Mouse (Mus musculus) embryonic facial prominence, embryonic 13.5 days (tissue): ENCODE measurements around the gene Rad51ap1. TPM values are rescaled to one million over a fixed set of nuclear protein-coding genes. Genes with fewer than 3 reads are reported as not detected.

Experiments used
- ATAC-seq: fragments of 200-750 bp; cut with Nextera tagmentation; 2 replicates; pipeline ENCODE4 v1.8.0; 2017; ENCODE audit warnings: low read depth; ENCODE audit not compliant: insufficient number of reproducible peaks, insufficient read depth, low FRiP score, low TSS enrichment
- H3K27ac ChIP-seq: fragments of 300-500 bp; sonication (generic); 2 replicates; pipeline ENCODE4 v1.5.1; 2015; ENCODE audit warnings: moderate library complexity, mild to moderate bottlenecking, inconsistent platforms
- H3K27me3 ChIP-seq: fragments of 300-500 bp; sonication (generic); 2 replicates; pipeline ENCODE4 v1.6.1; 2015; ENCODE audit warnings: mild to moderate bottlenecking, inconsistent platforms
- H3K36me3 ChIP-seq: fragments of 300-500 bp; sonication (generic); 2 replicates; pipeline ENCODE4 v1.6.1; 2015; ENCODE audit warnings: mild to moderate bottlenecking, inconsistent platforms
- H3K4me1 ChIP-seq: fragments of 300-500 bp; sonication (generic); 2 replicates; pipeline ENCODE4 v1.6.1; 2015; ENCODE audit warnings: inconsistent platforms
- H3K4me2 ChIP-seq: fragments of 300-500 bp; sonication (generic); 2 replicates; pipeline ENCODE4 v1.6.1; 2015; ENCODE audit warnings: moderate library complexity, mild to moderate bottlenecking, inconsistent platforms
- H3K4me3 ChIP-seq: fragments of 300-500 bp; sonication (generic); 2 replicates; pipeline ENCODE4 v1.5.1; 2015; ENCODE audit warnings: mild to moderate bottlenecking, inconsistent platforms
- H3K9ac ChIP-seq: fragments of 300-500 bp; sonication (generic); 2 replicates; pipeline ENCODE4 v1.6.1; 2015; ENCODE audit warnings: mild to moderate bottlenecking, inconsistent platforms
- H3K9me3 ChIP-seq: fragments of 300-500 bp; sonication (generic); 2 replicates; pipeline ENCODE4 v1.6.1; 2016; ENCODE audit warnings: inconsistent platforms
- WGBS: fragments of 180-500 bp; shearing (Covaris S2); methylation state at CpG from one replicate; pipeline ENCODE4 v1.1.7; 2015; ENCODE audit warnings: mixed read lengths; 5-methylcytosine and 5-hydroxymethylcytosine counted together
- polyA plus RNA-seq: library from polyadenylated mRNA; unstranded; fragments of >200 nt; fragmentation: Nextera tagmentation; extraction: Ambion mirVana; gene quantifications from 2 replicates; pipeline ENCODE4 v1.2.1, GENCODE M21; 2015

Rad51ap1 gene
- polyA plus RNA-seq, 1 experiment from 2014 or later, result 60.5 TPM

DNA sequence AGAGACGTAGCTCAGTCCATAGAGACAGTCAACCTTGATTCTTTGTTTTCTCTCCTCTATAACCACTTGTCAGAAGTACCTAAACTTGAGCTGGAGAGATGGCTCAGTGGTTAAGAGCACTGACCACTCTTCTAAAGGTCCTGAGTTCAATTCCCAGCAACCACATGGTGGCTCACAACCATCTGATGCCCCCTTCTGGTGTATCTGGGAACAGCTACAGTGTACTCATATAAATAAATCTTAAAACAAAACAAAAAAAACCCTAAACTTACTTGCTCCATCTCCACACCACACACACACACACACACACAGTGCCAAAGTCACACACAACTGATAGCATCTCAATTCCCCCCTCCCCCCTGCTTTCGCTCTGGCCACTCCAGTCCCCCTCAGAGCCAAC, 1.3 kb downstream of the Rad51ap1 start:
- Histone ChIP-seq H3K36me3 (peaks cover 17% of the 10 kb centered on the region), H3K27me3 (no peaks in the 10 kb centered on the region), H3K9me3 (no peaks in the 10 kb centered on the region), H3K4me1 (peaks cover 30% of the 10 kb centered on the region), H3K4me3 (peak overlapping the region; percentile 76), H3K9ac (peak overlapping the region; percentile 87), H3K27ac (no peak overlapping the region), H3K4me2 (peak overlapping the region; percentile 96)
- WGBS, result 78% methylated on average over 2 of the region's 2 CpGs
- no peak for ATAC-seq

DNA sequence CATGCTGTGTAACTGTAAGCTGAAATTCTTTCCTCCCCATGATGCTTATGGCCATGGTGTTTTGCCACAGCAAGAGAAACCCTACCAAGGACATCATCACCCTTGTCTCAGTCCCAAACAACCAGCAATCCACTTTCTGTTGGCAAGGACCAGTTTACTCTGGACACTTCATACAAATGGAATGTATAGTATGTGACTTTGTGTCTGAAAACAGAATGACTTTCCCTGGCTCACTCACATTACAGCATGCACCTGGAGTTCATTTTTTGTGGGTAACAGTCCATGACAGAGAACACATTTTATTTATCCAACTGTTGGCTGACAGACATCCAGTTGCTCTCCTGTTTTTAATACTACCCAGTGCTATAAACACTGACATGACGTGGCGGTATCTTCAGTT, 6.5 kb downstream of the Rad51ap1 start:
- 63% methylated on average over 2 of the region's 2 CpGs for WGBS
- ATAC-seq, result no peak
- Histone ChIP-seq H3K9ac (no peak overlapping the region), H3K36me3 (peaks cover 52% of the 10 kb centered on the region), H3K27ac (no peak overlapping the region), H3K9me3 (no peaks in the 10 kb centered on the region), H3K4me3 (no peak overlapping the region), H3K27me3 (no peaks in the 10 kb centered on the region), H3K4me2 (no peak overlapping the region), H3K4me1 (peaks cover 8% of the 10 kb centered on the region)

DNA sequence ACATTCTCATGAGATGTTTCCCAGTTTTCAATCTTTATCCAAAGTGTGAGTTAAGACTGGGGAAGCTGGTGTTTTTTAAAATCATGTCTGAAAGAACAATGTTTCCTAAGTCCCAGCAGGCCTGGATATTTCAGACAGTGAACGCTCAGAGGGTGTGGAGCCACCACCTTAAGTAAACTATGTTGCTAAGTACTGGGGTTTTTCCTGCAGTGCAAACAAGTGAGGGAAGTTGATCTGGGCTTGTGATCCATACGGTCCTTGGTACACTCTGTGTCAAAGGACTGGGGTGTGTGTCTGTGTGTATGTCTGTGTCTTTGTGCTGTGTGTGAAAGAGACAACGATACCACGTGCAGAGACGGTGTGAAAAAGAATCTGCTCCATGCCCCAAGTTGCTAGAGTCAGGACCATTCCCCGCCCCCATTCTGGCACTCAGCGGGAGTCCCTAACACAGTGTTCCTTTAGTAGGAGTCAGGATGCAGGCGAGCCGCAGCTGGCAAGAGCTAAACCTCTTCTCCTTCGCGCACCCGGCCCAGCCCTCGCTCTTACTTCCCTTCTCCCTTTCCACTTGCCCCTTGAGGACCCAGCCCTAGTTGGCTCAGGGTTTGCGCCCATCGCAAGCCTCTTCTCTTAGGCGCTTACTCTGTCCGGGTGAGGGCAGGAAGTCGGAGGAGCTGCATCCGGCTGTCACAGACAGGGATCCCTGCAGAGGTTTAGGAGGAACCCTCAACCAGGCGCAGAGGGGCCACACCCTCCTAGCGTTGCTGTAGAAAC, 18.1 kb downstream of the Rad51ap1 start, which contains the start of gene Dyrk4:
Dyrk4 (minus strand) TSS at position 729 of the 771 bp plus-strand sequence.
- 16% methylated on average over 21 of the region's 21 CpGs for WGBS
- H3K9ac ChIP-seq, result peak within 1 kb of the TSS; percentile 53
- H3K4me1 ChIP-seq, result 0 out of 2 replicates have a peak, but pooled peaks cover 3% of the 10 kb centered on the region
- H3K27ac ChIP-seq, result no peak within 1 kb of the TSS
- H3K36me3 ChIP-seq, result peaks cover 37% of the 10 kb centered on the region
- H3K4me2 ChIP-seq, result peak within 1 kb of the TSS; percentile 39
- peak within 1 kb of the TSS; percentile 8 for H3K4me3 ChIP-seq
- ATAC-seq, result 0 out of 2 replicates have a peak, but pooled peaks have one; percentile 26
- no peaks in the 10 kb centered on the region for H3K27me3 ChIP-seq
- no peaks in the 10 kb centered on the region for H3K9me3 ChIP-seq

DNA sequence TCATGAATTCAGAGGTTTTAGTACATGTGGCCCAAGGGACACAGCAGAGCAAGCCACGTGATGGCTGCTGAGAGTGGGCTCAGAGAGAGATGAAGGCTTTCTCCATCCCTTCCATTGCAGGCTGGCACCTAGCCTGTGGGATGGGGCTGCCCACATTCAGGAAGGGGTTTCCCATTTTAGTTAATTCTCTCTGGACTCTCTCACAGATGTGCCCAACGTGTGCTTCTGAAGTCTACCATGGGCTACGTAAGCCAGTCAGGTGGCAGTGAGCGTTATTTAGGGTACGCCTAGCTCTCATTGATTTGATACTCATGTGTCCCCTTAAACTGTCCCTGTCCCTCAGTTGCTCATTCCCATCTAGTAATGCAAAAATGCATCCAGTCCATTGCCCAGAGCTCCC, 24.5 kb downstream of the Rad51ap1 start:
- no peak for ATAC-seq
- H3K27me3 ChIP-seq, result no peaks in the 10 kb centered on the region
- H3K36me3 ChIP-seq, result no peaks in the 10 kb centered on the region
- no peaks in the 10 kb centered on the region for H3K4me1 ChIP-seq
- H3K4me2 ChIP-seq, result no peak overlapping the region
- no peak overlapping the region for H3K27ac ChIP-seq
- H3K9ac ChIP-seq, result peak overlapping the region; percentile 36; the same call in 1 of the 2 replicates
- H3K9me3 ChIP-seq, result no peaks in the 10 kb centered on the region
- H3K4me3 ChIP-seq, result no peak overlapping the region
- 78% methylated on average over 5 of the region's 5 CpGs for WGBS

DNA sequence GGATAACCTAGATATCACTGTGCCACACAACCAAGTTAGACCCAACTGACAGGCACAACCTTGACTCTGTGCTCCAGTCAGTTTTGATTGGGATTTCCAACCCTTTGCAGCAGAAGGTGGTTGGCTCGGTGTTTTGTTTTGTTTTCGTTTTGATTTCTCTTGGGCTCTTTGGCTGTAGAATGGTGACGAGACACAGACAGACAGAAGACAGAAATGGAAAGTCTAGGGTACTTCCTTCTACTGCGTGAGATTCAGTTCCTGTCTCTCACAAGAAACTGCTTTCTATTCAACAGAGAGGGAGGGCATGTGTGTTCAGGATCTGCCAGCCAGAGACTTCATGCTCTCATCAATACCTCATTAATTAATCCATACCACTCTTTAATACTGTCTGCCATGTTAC, 28.7 kb downstream of the Rad51ap1 start:
- Histone ChIP-seq H3K4me3 (no peak overlapping the region), H3K4me1 (no peaks in the 10 kb centered on the region), H3K9ac (no peak overlapping the region), H3K36me3 (no peaks in the 10 kb centered on the region), H3K4me2 (no peak overlapping the region), H3K27ac (no peak overlapping the region), H3K9me3 (no peaks in the 10 kb centered on the region), H3K27me3 (no peaks in the 10 kb centered on the region; the same call in 1 of the 2 replicates)
- WGBS, result 78% methylated on average over 4 of the region's 4 CpGs
- ATAC-seq, result no peak

DNA sequence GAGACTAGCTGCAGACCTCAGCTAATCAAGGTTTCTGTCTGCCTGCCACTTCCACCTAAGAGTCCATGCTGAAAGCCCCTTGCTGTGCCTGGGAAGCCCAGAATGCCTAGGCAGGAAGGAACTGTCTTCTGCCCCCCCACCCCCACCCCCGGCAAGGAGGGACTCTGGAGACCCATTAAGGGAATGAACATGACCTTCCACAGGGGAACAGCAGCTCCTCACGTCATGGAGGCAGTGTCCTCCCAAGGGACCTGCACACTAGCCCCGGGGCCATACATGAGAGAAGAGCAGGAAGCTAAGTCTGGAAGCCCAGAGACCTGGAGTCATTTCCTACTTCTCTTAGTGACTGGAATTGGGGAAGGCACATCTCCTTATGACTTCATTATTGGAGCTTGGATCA, 31.5 kb downstream of the Rad51ap1 start:
- Histone ChIP-seq H3K4me2 (no peak overlapping the region), H3K4me3 (no peak overlapping the region), H3K27me3 (no peaks in the 10 kb centered on the region; the same call in 1 of the 2 replicates), H3K4me1 (no peaks in the 10 kb centered on the region), H3K9ac (no peak overlapping the region), H3K27ac (no peak overlapping the region), H3K9me3 (no peaks in the 10 kb centered on the region), H3K36me3 (no peaks in the 10 kb centered on the region)
- ATAC-seq, result no peak
- WGBS, result 55% methylated on average over 3 of the region's 3 CpGs

DNA sequence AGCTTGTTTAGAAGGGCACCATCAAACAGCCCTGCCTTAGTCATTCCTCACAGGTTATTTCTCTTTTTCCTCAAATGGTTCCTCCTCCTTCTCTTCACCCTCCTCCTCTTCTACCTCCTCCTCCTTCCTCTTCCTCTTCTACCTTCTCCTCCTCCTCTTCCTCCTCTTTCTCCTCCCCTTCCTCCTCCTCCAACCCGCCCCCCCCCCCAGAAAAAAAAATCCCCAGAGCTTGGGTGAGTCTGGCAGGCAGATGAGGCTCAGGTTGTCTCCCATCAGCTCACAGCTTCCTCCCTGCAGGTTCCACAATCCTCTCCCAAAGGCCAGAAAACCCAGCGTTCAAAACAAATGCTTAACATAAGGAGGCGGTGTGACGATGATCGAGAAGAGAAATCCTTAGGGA, 32.0 kb downstream of the Rad51ap1 start:
- H3K9me3 ChIP-seq, result no peaks in the 10 kb centered on the region
- no peak for ATAC-seq
- WGBS, result 74% methylated on average over 4 of the region's 5 CpGs

DNA sequence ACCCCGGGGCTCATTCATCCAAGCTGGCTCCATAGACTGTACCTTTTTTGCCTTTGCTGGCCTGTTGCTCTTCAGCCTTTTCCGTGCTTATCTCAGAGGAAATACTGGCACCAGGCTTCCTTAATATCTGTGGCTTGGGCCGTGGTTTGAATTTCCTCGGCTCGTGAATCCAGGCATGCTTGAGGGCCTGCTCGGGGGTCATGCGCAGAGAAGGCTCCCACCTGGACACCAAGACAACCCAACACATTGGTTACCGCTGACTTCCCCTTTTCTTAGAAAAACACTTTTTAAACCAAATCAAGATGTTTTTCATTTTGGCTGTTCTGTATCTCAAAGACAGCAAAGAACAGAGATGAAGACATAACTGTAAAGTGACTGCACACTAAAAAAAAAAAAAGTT, 62.3 kb downstream of the Rad51ap1 start:
- Histone ChIP-seq H3K9me3 (no peaks in the 10 kb centered on the region), H3K36me3 (no peaks in the 10 kb centered on the region), H3K4me2 (no peak overlapping the region), H3K4me1 (no peaks in the 10 kb centered on the region), H3K27me3 (peaks cover 10% of the 10 kb centered on the region; the same call in 1 of the 2 replicates), H3K27ac (no peak overlapping the region), H3K4me3 (no peak overlapping the region), H3K9ac (no peak overlapping the region)
- 72% methylated on average over 8 of the region's 8 CpGs for WGBS
- ATAC-seq, result no peak

More for the DNA sequence above, 32.0 kb downstream of the Rad51ap1 start:
- no peak overlapping the region for H3K9ac ChIP-seq
- no peak overlapping the region for H3K4me3 ChIP-seq
- no peak overlapping the region for H3K27ac ChIP-seq
- no peaks in the 10 kb centered on the region for H3K4me1 ChIP-seq
- no peaks in the 10 kb centered on the region; the same call in 1 of the 2 replicates for H3K27me3 ChIP-seq
- H3K4me2 ChIP-seq, result no peak overlapping the region
- no peaks in the 10 kb centered on the region for H3K36me3 ChIP-seq

Other genes starting within 250 kb of the Rad51ap1 start
- 8.2 and 9.8 TPM in 2 replicates for gene Kcna6, start 198.9 kb downstream of the Rad51ap1 start, polyA plus RNA-seq
- gene Ndufa9, start 90.5 kb downstream of the Rad51ap1 start, polyA plus RNA-seq, result 171 and 187 TPM in 2 replicates
- not detected in 2 replicates for gene Akap3, start 86.5 kb downstream of the Rad51ap1 start, polyA plus RNA-seq
- 0.10 and 0.36 TPM in 2 replicates for gene Dyrk4, start 17.7 kb downstream of the Rad51ap1 start, polyA plus RNA-seq
- gene D6Wsu163e, start 375 bp upstream of the Rad51ap1 start, polyA plus RNA-seq, result 17.2 and 17.8 TPM in 2 replicates
- 0.07 and 0.08 TPM in 2 replicates for gene Fgf6, start 76.0 kb upstream of the Rad51ap1 start, polyA plus RNA-seq
- 0.23 and 0.30 TPM in 2 replicates for gene Fgf23, start 133.3 kb upstream of the Rad51ap1 start, polyA plus RNA-seq
- 2.1 and 4.3 TPM in 2 replicates for gene Tigar, start 170.0 kb upstream of the Rad51ap1 start, polyA plus RNA-seq
- 1,075 and 1,213 TPM in 2 replicates for gene Ccnd2, start 212.6 kb upstream of the Rad51ap1 start, polyA plus RNA-seq